Mouse (Mus musculus): ENCODE data around the gene Pou2f1.

The Pou2f1 gene

GRCm38 (mm10) chr1:165943270-165943669, 59.2 kb downstream of the Pou2f1 start:
- DNase-seq = no peak

GRCm38 (mm10) chr1:165935466-165935818, 67.0 kb downstream of the Pou2f1 start:
- DNase-seq = no peak

GRCm38 (mm10) chr1:165934648-165935465, 67.6 kb downstream of the Pou2f1 start:
- peak; percentile 36 for DNase-seq

GRCm38 (mm10) chr1:165933915-165934647, 68.4 kb downstream of the Pou2f1 start:
- DNase-seq = no peak

- no peak for DNase-seq
Observed at GRCm38 (mm10) chr1:165932842-165933241, 69.6 kb downstream of the Pou2f1 start.

GRCm38 (mm10) chr1:165930510-165930909, 72.0 kb downstream of the Pou2f1 start:
- DNase-seq = no peak

- DNase-seq = no peak
Observed at GRCm38 (mm10) chr1:165927507-165928279, 74.8 kb downstream of the Pou2f1 start.

GRCm38 (mm10) chr1:165925207-165925606, 77.3 kb downstream of the Pou2f1 start:
- no peak for DNase-seq

- DNase-seq = peak; percentile 36
Observed at GRCm38 (mm10) chr1:165922488-165922887, 80.0 kb downstream of the Pou2f1 start.

- DNase-seq = no peak
Observed at GRCm38 (mm10) chr1:165921026-165921425, 81.5 kb downstream of the Pou2f1 start.

GRCm38 (mm10) chr1:165914416-165914801, 88.1 kb downstream of the Pou2f1 start:
- DNase-seq = no peak

- DNase-seq = no peak
Observed at GRCm38 (mm10) chr1:165913720-165914415, 88.6 kb downstream of the Pou2f1 start.

GRCm38 (mm10) chr1:165909471-165909870, 93.0 kb downstream of the Pou2f1 start:
- peak; percentile 83 for DNase-seq

- no peak for DNase-seq
Observed at GRCm38 (mm10) chr1:165908806-165909205, 93.7 kb downstream of the Pou2f1 start.

GRCm38 (mm10) chr1:165908153-165908552, 94.3 kb downstream of the Pou2f1 start:
- DNase-seq = no peak

- no peak for DNase-seq
Observed at GRCm38 (mm10) chr1:165903596-165903995, 98.9 kb downstream of the Pou2f1 start.

GRCm38 (mm10) chr1:165891686-165892085, 110.8 kb downstream of the Pou2f1 start:
- DNase-seq = no peak

- DNase-seq = peak; percentile 37
Observed at GRCm38 (mm10) chr1:165882146-165882900, 120.2 kb downstream of the Pou2f1 start.

- no peak for DNase-seq
Observed at GRCm38 (mm10) chr1:165878751-165879150, 123.7 kb downstream of the Pou2f1 start.

GRCm38 (mm10) chr1:165875520-165876284, 126.8 kb downstream of the Pou2f1 start:
- DNase-seq = no peak

- no peak for DNase-seq
Observed at GRCm38 (mm10) chr1:165874645-165875044, 127.8 kb downstream of the Pou2f1 start.
